7 mouse cellular contexts compared by ENCODE assay signal in genomic region chr2:30446891-30447826, GRCm38 (mm10). TPM values are rescaled to one million over a fixed set of nuclear protein-coding genes. Genes with fewer than 3 reads are reported as not detected.
DNase-seq lines count a peak whose midpoint lies in the region; ATAC-seq lines count a peak whose summit lies in the region.

No protein-coding gene starts in this region.

- H3K4me2 ChIP-seq in hindbrain, embryonic 12.5 days (replicated peaks): no peak overlapping the region
- H3K4me2 ChIP-seq in hindbrain, embryonic 16.5 days (ENCODE audit: low read length): no peak overlapping the region
- no peak overlapping the region for H3K4me2 ChIP-seq in heart, embryonic 14.5 days (ENCODE audit: low read length)

- peaks cover 40% of the 10 kb centered on the region for H3K36me3 ChIP-seq in hindbrain, embryonic 12.5 days
- H3K36me3 ChIP-seq in hindbrain, embryonic 16.5 days (ENCODE audit: control insufficient read depth, insufficient read depth, low read length): peaks cover 12% of the 10 kb centered on the region
- H3K36me3 ChIP-seq in heart, embryonic 14.5 days (ENCODE audit: control insufficient read depth, insufficient read depth, low read length): peaks cover 83% of the 10 kb centered on the region

- no peak overlapping the region for H3K9ac ChIP-seq in hindbrain, embryonic 12.5 days
- H3K9ac ChIP-seq in hindbrain, embryonic 16.5 days (ENCODE audit: low read depth, low read length): no peak overlapping the region
- peak overlapping the region; percentile 30; the same call in 1 of the 2 replicates for H3K9ac ChIP-seq in heart, embryonic 14.5 days (ENCODE audit: low read length)

- 87% methylated on average over 10 of the region's 10 CpGs for WGBS in hindbrain, embryonic 12.5 days
- 81% methylated on average over 10 of the region's 10 CpGs for WGBS in hindbrain, embryonic 16.5 days
- 68% methylated on average over 10 of the region's 10 CpGs for WGBS in heart, embryonic 14.5 days

- no peak overlapping the region for H3K4me3 ChIP-seq in hindbrain, embryonic 12.5 days
- no peak overlapping the region for H3K4me3 ChIP-seq in hindbrain, embryonic 16.5 days (ENCODE audit: low read length)
- H3K4me3 ChIP-seq in heart, embryonic 14.5 days (ENCODE audit: control insufficient read depth in 1 of 2, insufficient read depth in 1 of 2, low read depth in 1 of 2, low read length in 2 of 2): no peak overlapping the region

- ATAC-seq in hindbrain, embryonic 12.5 days (ENCODE audit: low FRiP score): no peak
- ATAC-seq in hindbrain, embryonic 16.5 days: no peak
- ATAC-seq in heart, embryonic 14.5 days (ENCODE audit: insufficient number of reproducible peaks, insufficient read depth, low FRiP score, low read depth): no peak

- H3K4me1 ChIP-seq in hindbrain, embryonic 12.5 days: peaks cover 37% of the 10 kb centered on the region
- H3K4me1 ChIP-seq in hindbrain, embryonic 16.5 days (ENCODE audit: control insufficient read depth, insufficient read depth, low read depth, low read length): peaks cover 12% of the 10 kb centered on the region
- H3K4me1 ChIP-seq in heart, embryonic 14.5 days (ENCODE audit: control insufficient read depth in 2 of 2, insufficient read depth in 2 of 2, low read length in 2 of 2): peaks cover 40 to 50% of the 10 kb centered on the region in 2 experiments

- peak; percentile 76 to 79 for DNase-seq in cerebellum, postnatal 14 days
- DNase-seq in lung, postnatal 10 days: peak; percentile 76
- DNase-seq in embryo, embryonic 10 days (ENCODE audit: low spot score): no peak
- DNase-seq in left cerebral cortex, postnatal 14 days (ENCODE audit: low spot score in 2 of 2): no peak

- H3K9me3 ChIP-seq in hindbrain, embryonic 12.5 days (replicated peaks): no peaks in the 10 kb centered on the region
- H3K9me3 ChIP-seq in hindbrain, embryonic 16.5 days (ENCODE audit: control insufficient read depth, low read length): no peaks in the 10 kb centered on the region
- peaks cover 4% of the 10 kb centered on the region for H3K9me3 ChIP-seq in heart, embryonic 14.5 days (ENCODE audit: control insufficient read depth, low read length)

- H3K27ac ChIP-seq in hindbrain, embryonic 12.5 days: peak overlapping the region; percentile 37; the same call in 1 of the 2 replicates
- no peak overlapping the region for H3K27ac ChIP-seq in hindbrain, embryonic 16.5 days (ENCODE audit: low read depth, low read length)
- peak overlapping the region; percentile 55 to 98; a peak in 3 of 4 replicates for H3K27ac ChIP-seq in heart, embryonic 14.5 days (replicated peaks in 1 of 2; ENCODE audit: control insufficient read depth in 1 of 2, insufficient read depth in 1 of 2, low read depth in 2 of 2, low read length in 2 of 2)

- H3K27me3 ChIP-seq in hindbrain, embryonic 12.5 days: no peaks in the 10 kb centered on the region
- no peaks in the 10 kb centered on the region for H3K27me3 ChIP-seq in hindbrain, embryonic 16.5 days (replicated peaks; ENCODE audit: control insufficient read depth, insufficient read depth, low read length)
- H3K27me3 ChIP-seq in heart, embryonic 14.5 days (ENCODE audit: control insufficient read depth, insufficient read depth, low read length): no peaks in the 10 kb centered on the region

- intact Hi-C loops in left cerebral cortex, postnatal 14 days (cut with DNase I): no loop called here

RNA-seq across cellular contexts. Expression of gene Ier5l, which starts 26.9 kb away (rescaled TPM):
- polyA plus RNA-seq in hindbrain, embryonic 12.5 days (2016; fragmentation: Nextera tagmentation; extraction: Ambion mirVana): 4.7 and 4.8 TPM in 2 replicates
- 1.2 and 1.4 TPM in 2 replicates for polyA plus RNA-seq in hindbrain, embryonic 16.5 days (2015; fragmentation: Nextera tagmentation; extraction: Ambion mirVana)
- 3.5 and 4.2 TPM in 2 replicates for polyA plus RNA-seq in heart, embryonic 14.5 days (2014; fragmentation: Nextera tagmentation; extraction: Ambion mirVana)
- 10 to 100 TPM; 12.7 to 15.1 TPM for total RNA-seq in left cerebral cortex, postnatal 14 days (2021)

RNA-seq across cellular contexts. Expression of gene Ptpa, which starts 31.3 kb away (rescaled TPM):
- 133 and 134 TPM in 2 replicates for polyA plus RNA-seq in hindbrain, embryonic 12.5 days (2016; fragmentation: Nextera tagmentation; extraction: Ambion mirVana)
- 153 and 159 TPM in 2 replicates for polyA plus RNA-seq in hindbrain, embryonic 16.5 days (2015; fragmentation: Nextera tagmentation; extraction: Ambion mirVana)
- polyA plus RNA-seq in heart, embryonic 14.5 days (2014; fragmentation: Nextera tagmentation; extraction: Ambion mirVana): 42.0 and 61.2 TPM in 2 replicates
- 100 to 1,000 TPM; 143 to 147 TPM for total RNA-seq in left cerebral cortex, postnatal 14 days (2021)

RNA-seq across cellular contexts. Expression of gene Crat, which starts 31.5 kb away (rescaled TPM):
- 23.9 and 26.8 TPM in 2 replicates for polyA plus RNA-seq in hindbrain, embryonic 12.5 days (2016; fragmentation: Nextera tagmentation; extraction: Ambion mirVana)
- polyA plus RNA-seq in hindbrain, embryonic 16.5 days (2015; fragmentation: Nextera tagmentation; extraction: Ambion mirVana): 25.4 and 30.8 TPM in 2 replicates
- 127 and 135 TPM in 2 replicates for polyA plus RNA-seq in heart, embryonic 14.5 days (2014; fragmentation: Nextera tagmentation; extraction: Ambion mirVana)
- 10 to 100 TPM; 45.5 to 47.1 TPM for total RNA-seq in left cerebral cortex, postnatal 14 days (2021)

RNA-seq across cellular contexts. Expression of gene Dolpp1, which starts 55.1 kb away (rescaled TPM):
- 46.9 and 50.2 TPM in 2 replicates for polyA plus RNA-seq in hindbrain, embryonic 12.5 days (2016; fragmentation: Nextera tagmentation; extraction: Ambion mirVana)
- 63.7 and 67.7 TPM in 2 replicates for polyA plus RNA-seq in hindbrain, embryonic 16.5 days (2015; fragmentation: Nextera tagmentation; extraction: Ambion mirVana)
- 16.8 and 20.8 TPM in 2 replicates for polyA plus RNA-seq in heart, embryonic 14.5 days (2014; fragmentation: Nextera tagmentation; extraction: Ambion mirVana)
- total RNA-seq in left cerebral cortex, postnatal 14 days (2021): 10 to 100 TPM; 23.9 to 30.9 TPM

Comparison
In these comparisons a context has a peak if more than half of its experiments do, and no peak if none do; other contexts are left out.
1. DNase-seq: peak in cerebellum, postnatal 14 days (2 of 2) and lung, postnatal 10 days (single experiment); none in embryo, embryonic 10 days (single experiment) and left cerebral cortex, postnatal 14 days (0 of 2).